ENCODE assay signal across 8 mouse cellular contexts in the genomic region with DNA sequence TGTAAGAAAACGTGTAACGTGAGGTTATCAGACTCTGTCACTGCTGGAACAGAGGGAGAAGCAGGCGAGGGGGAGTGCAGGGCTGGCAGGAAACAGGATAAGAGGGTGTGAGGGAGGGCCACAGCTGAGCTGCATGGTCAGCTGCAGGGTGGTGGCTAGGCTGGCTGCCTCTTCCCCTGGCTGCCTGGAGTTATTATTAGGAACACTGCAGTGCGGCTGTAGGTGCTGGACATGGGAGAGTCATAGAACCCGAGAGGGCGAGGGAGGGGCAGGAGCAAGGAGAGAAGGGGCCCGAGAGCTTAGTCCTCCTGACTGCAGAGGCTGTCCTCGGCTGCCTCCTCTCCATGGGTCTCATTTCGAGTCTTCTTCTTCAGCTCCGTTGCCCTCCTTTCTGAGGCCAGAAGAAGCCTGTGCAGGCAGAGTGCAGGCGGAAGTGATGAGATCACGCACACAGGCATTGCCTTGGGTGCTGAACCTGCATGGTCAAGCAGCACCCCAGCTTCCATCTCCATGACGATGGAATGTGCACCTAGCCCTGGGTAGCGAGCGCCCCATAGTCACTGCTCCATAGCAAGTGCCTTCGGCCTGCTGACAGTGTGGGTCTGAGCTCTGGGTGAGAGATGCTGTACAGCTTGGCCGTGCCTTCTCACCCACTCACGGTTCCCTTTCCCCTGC. TPM values are rescaled to one million over a fixed set of nuclear protein-coding genes. Genes with fewer than 3 reads are reported as not detected.
DNase-seq lines count a peak whose midpoint lies in the region; ATAC-seq lines count a peak whose summit lies in the region.

No protein-coding gene starts in this region.

- no peak for ATAC-seq in erythroblast, adult 5-6 weeks (replicated peaks; ENCODE audit: low FRiP score, poor library complexity, severe bottlenecking)
- ATAC-seq in CD4-positive, CD25-positive, alpha-beta regulatory T cell, adult 4 months: no peak

- DNase-seq in left cerebral cortex, adult 18-20 months (ENCODE audit: low spot score in 2 of 2): peak; percentile 52 to 59
- no peak for DNase-seq in left cerebral cortex, adult 8-10 months (ENCODE audit: low spot score in 2 of 2)
- DNase-seq in cerebellum, adult 9-11 months: peak; percentile 71
- peak; percentile 73 for DNase-seq in heart, adult 8-10 months (ENCODE audit: low spot score)
- DNase-seq in kidney, adult 9 months: peak; percentile 52
- DNase-seq in lung, postnatal 36 days: peak; percentile 43

RNA-seq across cellular contexts. Expression of gene Iffo1, which starts 3.3 kb away (rescaled TPM):
- 10 to 100 TPM; 54.6 to 55.8 TPM for total RNA-seq in left cerebral cortex, adult 18-20 months (2021)
- total RNA-seq in left cerebral cortex, adult 8-10 months (2022): 10 to 100 TPM; 62.0 to 68.5 (median 66.4) TPM
- 10 to 100 TPM in 2 of 4 experiments, 1 to 10 TPM in 2; 5.2 to 11.9 (median 9.4) TPM for total RNA-seq in heart, adult 8-10 months (2022)
- 3.1 and 6.9 TPM in 2 replicates for total RNA-seq in erythroblast, adult 5-6 weeks (2015; ENCODE audit: low replicate concordance)
- total RNA-seq in erythroblast, adult 5-6 weeks (2017; ENCODE audit: low replicate concordance): 2.2 and 10.9 TPM in 2 replicates
- polyA plus RNA-seq in CD4-positive, CD25-positive, alpha-beta regulatory T cell, adult 4 months (2017; shearing (Covaris generic)): 10 to 100 TPM in 1 of 2 experiments, 1 to 10 TPM in 1; 9.5 to 10.6 TPM

RNA-seq across cellular contexts. Expression of gene Nop2, which starts 16.7 kb away (rescaled TPM):
- total RNA-seq in left cerebral cortex, adult 18-20 months (2021): 10 to 100 TPM; 30.2 to 30.5 TPM
- 10 to 100 TPM; 25.4 to 28.2 (median 27.2) TPM for total RNA-seq in left cerebral cortex, adult 8-10 months (2022)
- 10 to 100 TPM; 16.5 to 21.5 (median 20.3) TPM for total RNA-seq in heart, adult 8-10 months (2022)
- total RNA-seq in erythroblast, adult 5-6 weeks (2015; ENCODE audit: low replicate concordance): 4.8 and 6.7 TPM in 2 replicates
- total RNA-seq in erythroblast, adult 5-6 weeks (2017; ENCODE audit: low replicate concordance): 10.5 and 11.8 TPM in 2 replicates
- 10 to 100 TPM; 51.5 to 59.7 TPM for polyA plus RNA-seq in CD4-positive, CD25-positive, alpha-beta regulatory T cell, adult 4 months (2017; shearing (Covaris generic))

RNA-seq across cellular contexts. Expression of gene Gapdh, which starts 17.9 kb away (rescaled TPM):
- total RNA-seq in left cerebral cortex, adult 18-20 months (2021): 1,000 to 10,000 TPM; 2,618 to 2,651 TPM
- 1,000 to 10,000 TPM; 2,585 to 3,221 (median 2,921) TPM for total RNA-seq in left cerebral cortex, adult 8-10 months (2022)
- 1,000 to 10,000 TPM; 4,410 to 5,784 (median 5,238) TPM for total RNA-seq in heart, adult 8-10 months (2022)
- 912 and 913 TPM in 2 replicates for total RNA-seq in erythroblast, adult 5-6 weeks (2015; ENCODE audit: low replicate concordance)
- 174 and 278 TPM in 2 replicates for total RNA-seq in erythroblast, adult 5-6 weeks (2017; ENCODE audit: low replicate concordance)
- polyA plus RNA-seq in CD4-positive, CD25-positive, alpha-beta regulatory T cell, adult 4 months (2017; shearing (Covaris generic)): 100 to 1,000 TPM; 215 to 384 TPM

RNA-seq across cellular contexts. Expression of gene Ncapd2, which starts 43.1 kb away (rescaled TPM):
- 10 to 100 TPM; 22.0 to 24.4 TPM for total RNA-seq in left cerebral cortex, adult 18-20 months (2021)
- total RNA-seq in left cerebral cortex, adult 8-10 months (2022): 10 to 100 TPM; 25.9 to 32.9 (median 30.5) TPM
- total RNA-seq in heart, adult 8-10 months (2022): 10 to 100 TPM; 14.3 to 18.7 (median 15.6) TPM
- 139 and 148 TPM in 2 replicates for total RNA-seq in erythroblast, adult 5-6 weeks (2015; ENCODE audit: low replicate concordance)
- total RNA-seq in erythroblast, adult 5-6 weeks (2017; ENCODE audit: low replicate concordance): 137 and 246 TPM in 2 replicates
- polyA plus RNA-seq in CD4-positive, CD25-positive, alpha-beta regulatory T cell, adult 4 months (2017; shearing (Covaris generic)): 10 to 100 TPM; 22.6 to 49.4 TPM

RNA-seq across cellular contexts. Expression of gene Mrpl51, which starts 43.2 kb away (rescaled TPM):
- 10 to 100 TPM; 69.7 to 81.2 TPM for total RNA-seq in left cerebral cortex, adult 18-20 months (2021)
- 10 to 100 TPM; 74.9 to 79.0 (median 77.2) TPM for total RNA-seq in left cerebral cortex, adult 8-10 months (2022)
- total RNA-seq in heart, adult 8-10 months (2022): 100 to 1,000 TPM; 313 to 324 (median 318) TPM
- total RNA-seq in erythroblast, adult 5-6 weeks (2015; ENCODE audit: low replicate concordance): 40.1 and 54.4 TPM in 2 replicates
- 16.4 and 29.8 TPM in 2 replicates for total RNA-seq in erythroblast, adult 5-6 weeks (2017; ENCODE audit: low replicate concordance)
- polyA plus RNA-seq in CD4-positive, CD25-positive, alpha-beta regulatory T cell, adult 4 months (2017; shearing (Covaris generic)): 10 to 100 TPM; 67.5 to 77.7 TPM

Comparison
In these comparisons a context has a peak if more than half of its experiments do, and no peak if none do; other contexts are left out.
1. DNase-seq: peak in left cerebral cortex, adult 18-20 months (2 of 2), cerebellum, adult 9-11 months (single experiment), heart, adult 8-10 months (single experiment), kidney, adult 9 months (single experiment) and lung, postnatal 36 days (single experiment); none in left cerebral cortex, adult 8-10 months (0 of 2).
2. RNA of gene Iffo1, which starts 3.3 kb away (total RNA-seq): 62.0 to 68.5 TPM in left cerebral cortex, adult 8-10 months and 54.6 to 55.8 TPM in left cerebral cortex, adult 18-20 months; 5.2 to 11.9 TPM in heart, adult 8-10 months and 2.2 to 10.9 TPM in erythroblast, adult 5-6 weeks; every median in the first group is over 4 times any median in the second.